Mouse (Mus musculus): ENCODE data around the gene Zbtb32.

The Zbtb32 gene

DNA sequence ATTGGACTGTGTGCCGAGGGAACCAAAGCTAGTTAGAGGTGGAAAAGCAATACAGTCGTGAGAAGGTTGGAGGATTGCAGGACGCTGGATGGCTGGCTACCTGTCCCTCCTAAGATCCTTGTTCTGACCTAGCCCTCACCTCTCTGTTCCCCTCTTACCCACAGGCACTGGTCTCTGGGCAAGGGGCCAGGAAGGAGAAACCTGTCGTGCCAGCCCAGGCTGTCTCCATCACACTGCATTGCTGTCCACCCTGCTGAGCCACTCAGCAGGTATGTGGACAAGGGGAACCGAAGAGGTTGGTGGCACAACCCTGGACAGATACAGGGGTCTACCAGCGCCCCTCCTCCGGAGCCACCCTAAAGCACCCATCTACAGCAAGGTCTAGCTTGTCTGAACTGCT lies 1.9 kb upstream of the Zbtb32 start:
- DNase-seq (ENCODE audit: low spot score) = no peak

DNA sequence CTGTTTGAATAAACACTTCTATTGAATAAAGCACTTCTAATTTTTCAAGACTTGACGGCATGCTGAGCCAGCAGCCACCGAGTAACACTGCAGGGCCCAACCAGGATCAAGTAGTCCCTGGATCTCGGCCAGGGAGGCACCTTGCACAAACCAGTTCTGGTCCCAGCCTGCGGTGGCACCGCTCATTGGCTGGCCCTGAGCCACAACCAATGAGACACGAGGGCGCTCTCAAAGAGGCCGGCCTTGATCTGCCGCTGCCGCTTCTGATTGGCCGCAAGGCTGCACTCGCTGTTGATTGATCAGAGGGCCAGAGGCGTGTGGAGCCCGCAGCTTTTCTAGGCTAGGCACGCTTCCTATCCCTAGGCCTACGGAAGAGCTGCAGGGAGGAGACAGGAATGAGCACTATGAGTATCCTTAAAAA lies 1.2 kb upstream of the Zbtb32 start:
- DNase-seq (ENCODE audit: low spot score) = peak; percentile 83

DNA sequence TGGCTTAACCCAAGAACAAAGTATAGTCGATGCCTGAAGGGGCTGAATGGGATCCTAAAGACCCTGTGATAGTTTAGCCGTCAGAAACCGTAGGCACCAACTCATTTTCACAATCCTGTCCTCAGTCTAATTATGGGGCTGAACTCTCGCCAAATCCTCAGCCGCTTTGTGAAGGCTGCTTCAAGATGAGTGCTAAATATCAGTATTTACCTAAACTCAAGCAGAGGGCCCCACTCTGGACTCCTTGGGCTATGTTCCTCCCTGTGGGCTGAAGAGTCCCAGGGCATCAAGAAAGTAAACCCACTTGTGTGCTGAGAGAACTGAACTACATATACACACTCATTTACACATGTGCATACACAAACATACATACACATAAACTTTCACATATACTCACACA lies 1.9 kb downstream of the Zbtb32 start:
- DNase-seq (ENCODE audit: low spot score) = no peak

DNA sequence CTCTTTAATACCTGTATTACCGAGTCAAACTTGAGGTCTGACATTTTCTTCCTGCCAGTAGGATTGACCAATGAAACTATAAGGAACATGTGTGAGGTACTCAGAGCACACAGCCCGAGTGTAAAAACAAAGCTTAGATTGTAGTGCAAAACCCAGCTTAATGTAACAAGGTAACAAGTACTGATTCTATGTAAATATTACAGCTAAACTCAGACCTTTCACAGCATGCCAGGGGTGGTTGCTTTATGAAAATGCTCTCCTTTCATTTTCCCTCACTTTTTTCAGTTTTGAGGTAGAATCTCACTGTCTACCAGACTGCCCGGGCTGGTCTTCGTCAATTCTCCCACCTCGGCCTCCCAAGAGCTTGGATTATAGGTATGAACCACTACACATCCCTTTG lies 2.6 kb downstream of the Zbtb32 start:
- no peak for DNase-seq (ENCODE audit: low spot score)

DNA sequence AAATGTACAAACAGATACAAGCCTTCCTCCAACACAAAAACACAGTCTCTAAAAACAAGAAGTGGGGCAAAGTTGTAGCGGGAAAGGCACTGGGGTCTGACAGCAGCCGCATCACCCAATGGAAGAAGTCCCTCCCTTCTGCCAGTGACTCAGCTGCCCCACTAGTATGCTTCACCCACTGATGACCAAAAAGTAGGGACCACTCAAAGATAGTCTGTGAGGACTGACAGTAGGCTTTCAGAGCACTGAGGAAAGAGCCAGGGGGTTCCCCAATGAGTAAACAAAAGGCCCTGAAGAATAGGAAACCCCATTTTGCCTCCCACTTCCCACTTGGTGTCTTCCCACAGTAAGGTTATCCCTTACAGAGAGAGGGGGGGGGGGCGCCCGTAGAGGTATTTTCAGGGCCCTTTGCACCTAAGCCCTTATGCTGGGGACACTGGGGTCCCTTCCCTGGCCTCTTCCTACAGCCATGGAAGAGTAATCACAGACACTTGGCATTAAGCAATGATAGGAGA lies 4.1 kb downstream of the Zbtb32 start:
- DNase-seq (ENCODE audit: low spot score) = no peak

DNA sequence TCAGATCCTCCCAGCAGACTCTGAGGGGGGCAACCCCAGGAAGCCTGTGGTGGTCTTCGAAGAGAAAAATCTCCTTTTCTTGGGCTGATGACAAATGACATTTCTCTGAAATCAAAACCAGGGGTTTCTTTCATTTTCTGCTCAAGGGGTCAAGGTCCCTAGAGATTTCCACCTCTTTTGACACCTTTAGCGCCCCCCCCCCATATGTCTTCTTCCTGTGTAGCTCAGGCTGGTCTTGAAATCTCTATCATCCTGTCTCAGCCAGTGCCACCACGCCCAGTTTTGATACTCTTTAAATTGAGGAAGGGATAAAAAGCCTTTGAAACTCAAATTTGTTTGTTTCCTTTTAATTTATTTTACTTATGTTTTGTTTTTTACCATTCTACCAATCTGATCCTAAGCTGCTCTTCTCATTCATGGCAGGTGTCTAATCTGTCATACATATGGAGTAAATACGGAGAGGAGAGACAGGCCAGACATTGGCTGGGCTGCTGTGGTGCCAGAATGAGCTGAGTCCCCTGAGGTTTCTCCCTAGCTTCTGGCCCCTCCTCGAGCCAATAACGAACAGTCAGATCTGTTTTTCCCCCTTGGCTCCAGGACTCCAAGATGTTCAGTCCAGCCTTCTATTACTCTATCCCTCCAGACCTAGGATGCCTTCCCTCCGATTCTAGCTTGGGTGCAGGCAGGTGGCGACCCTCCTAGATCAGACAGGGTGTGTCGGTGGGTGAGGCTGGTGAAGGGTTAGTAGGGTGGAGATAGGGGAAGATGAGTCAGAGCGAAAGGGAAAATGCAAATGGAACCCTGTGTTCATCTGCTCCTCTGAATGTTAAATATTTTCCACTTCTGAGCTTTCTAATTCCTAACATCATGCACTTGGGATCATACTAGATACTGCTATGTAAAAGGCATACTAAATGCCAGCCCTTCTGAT lies 4.9 kb downstream of the Zbtb32 start:
- no peak for DNase-seq (ENCODE audit: low spot score)

DNA sequence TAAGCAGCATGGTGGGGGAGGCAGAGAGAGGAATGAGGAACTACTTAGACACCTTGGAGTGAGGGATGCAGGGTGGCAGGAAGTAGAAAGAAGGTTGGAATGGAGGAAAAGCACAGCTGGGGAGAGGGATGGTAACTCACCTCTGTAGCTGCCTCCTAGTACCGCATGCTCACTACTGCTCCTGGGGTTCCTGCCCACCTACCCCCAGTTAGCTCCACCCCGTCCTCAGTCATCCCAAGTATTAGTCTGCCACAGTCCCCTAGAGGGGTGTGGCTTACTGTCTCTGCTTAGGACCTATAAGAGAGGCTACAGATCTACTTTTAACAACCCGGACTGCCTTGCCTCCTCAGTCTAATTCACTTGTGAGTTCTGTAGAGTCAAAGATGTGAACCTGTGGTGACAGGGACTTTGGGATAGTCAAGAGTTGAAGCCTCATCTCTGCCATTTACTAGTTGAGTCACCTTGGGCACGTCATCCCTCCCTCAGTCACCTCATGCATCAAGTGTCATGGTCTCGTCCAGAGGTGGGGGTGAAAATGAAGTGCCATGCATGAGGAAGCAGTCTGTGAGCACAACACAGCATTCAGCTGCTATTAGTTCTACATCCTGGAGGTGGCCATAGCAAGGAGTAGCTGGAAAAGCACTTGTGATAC lies 5.8 kb downstream of the Zbtb32 start:
- no peak for DNase-seq (ENCODE audit: low spot score)

DNA sequence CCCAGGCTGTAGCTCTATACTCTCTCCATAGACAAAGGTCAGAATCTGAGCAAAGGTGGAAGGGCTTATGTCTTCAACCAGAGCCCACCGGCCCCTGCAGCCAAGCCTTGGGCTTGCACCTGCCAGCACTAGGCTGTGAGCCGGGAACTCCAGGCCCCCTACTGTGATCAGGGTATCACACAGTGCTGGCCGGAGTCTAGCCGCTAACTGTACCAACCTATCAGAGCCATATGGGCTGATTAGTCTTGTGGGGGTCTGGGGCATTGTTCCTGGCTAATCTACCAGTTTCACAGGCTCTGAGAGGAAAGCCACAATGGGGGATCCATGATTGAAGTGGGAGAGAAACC lies 7.1 kb downstream of the Zbtb32 start:
- no peak for DNase-seq (ENCODE audit: low spot score)

DNA sequence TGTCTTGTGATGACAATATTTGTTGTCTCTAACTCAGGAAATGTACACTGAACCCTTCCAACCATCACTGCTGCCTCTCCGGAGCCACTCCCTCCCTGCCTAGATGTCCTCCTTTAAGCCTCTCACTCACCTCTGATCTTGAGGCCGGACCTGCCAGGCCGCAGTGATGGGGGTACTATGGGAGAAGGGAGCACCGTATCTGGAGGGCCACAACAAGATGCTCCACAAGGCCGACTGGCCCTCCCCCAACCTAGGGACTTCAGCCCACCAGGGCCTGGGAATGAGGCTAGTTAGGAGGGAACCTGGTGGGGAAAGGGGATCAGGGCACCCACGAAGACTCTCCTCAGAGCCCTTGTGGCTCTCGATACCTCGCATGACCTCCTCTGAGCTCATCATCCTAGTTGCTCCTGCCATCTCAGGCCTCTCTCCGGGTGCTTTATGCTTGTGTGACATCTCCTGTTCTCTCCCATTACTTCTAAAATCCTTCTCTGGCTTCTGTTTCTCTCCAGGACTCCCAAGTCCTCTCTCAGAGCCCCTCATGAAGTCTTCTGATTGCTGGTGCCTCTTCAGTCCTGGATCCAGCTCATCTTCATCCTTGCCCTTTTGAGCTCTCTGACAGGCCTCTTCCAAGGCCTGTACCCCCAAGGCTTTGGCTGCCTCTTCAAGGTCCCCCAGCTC lies 7.6 kb downstream of the Zbtb32 start:
- no peak for DNase-seq (ENCODE audit: low spot score)

DNA sequence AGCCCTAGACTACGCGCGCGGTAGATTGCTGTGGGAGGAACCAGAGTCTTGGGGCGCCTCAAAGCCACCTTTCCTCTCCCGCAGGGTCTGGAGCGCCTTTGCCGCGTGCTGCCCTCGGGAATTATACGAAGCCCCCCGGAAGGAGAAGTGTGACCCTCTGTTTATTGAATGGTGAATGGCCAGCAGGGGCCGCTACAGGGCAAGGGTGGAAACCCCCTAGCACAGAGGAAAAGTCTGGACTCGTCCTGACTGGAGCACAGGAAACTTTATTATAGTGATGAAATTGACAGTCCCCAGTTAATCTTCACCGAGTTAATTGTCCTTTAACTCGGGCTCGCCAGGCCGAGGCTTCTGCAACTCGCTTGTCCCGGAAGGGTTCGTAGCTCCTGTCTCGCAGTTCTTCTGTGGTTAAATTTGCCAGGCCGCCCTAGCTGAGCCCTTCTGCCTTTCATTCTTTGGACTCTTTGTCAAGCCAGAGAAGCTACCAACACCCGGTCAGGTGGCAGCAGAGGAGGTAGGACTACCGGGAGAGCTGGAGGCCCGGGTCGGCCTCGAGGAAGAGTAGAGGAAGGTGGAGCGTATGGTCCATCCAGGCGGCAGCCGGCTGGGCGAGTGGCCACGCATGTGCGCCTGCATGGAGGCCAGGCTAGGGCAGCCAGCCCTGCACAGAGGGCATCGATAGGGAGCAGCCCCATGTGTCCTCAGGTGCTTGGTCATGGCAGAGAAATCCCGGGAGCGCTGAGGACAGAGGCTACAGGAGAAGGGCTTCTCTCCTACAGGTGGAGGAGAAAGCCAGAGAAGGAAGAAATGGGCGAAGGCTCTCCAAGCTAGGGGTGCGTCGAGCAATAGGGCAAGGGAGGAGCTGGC lies 9.0 kb downstream of the Zbtb32 start:
- peak; percentile 83 for DNase-seq (ENCODE audit: low spot score)

DNA sequence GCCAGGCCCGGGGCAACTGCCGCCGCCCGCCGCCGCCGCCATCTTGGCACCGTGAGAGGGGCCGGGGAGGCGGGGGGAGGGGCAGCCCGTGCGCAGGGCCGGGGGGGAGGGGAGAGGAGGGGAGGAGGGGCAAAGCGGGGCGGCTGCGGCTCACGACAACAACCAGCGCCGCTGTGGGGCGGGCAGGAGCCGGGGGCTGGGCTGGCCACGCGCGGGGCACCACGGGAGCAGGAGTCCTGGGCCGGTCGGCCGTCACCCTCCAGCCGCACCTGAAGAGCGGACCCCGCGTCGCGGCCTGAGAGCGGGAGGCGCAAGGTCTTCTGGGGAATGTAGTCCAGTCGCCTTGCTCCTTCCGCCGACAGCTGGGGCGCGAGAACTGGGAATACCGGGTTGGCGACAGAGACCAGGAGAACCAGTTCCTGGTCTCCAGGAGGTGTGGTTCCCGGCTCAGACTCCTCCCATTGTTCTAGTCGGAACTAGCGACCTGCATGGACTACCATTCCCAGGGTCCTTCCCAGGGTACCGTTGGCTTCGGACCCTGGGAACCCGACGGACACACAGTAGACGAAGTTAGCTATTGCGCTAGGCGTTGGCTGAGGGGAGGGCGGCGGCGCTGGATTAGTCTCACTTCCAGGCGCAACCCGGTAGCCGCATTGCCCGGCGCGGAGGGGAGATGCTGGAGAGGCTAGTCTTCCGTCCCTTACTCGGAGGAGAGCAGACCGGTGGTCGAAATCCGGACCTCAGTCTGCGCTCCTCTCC lies 9.9 kb downstream of the Zbtb32 start, which contains the start of gene Kmt2b:
TSS of gene Kmt2b (minus strand) at position 51 of the 759 bp plus-strand sequence.
- peak; percentile 98 for DNase-seq (ENCODE audit: low spot score)

DNA sequence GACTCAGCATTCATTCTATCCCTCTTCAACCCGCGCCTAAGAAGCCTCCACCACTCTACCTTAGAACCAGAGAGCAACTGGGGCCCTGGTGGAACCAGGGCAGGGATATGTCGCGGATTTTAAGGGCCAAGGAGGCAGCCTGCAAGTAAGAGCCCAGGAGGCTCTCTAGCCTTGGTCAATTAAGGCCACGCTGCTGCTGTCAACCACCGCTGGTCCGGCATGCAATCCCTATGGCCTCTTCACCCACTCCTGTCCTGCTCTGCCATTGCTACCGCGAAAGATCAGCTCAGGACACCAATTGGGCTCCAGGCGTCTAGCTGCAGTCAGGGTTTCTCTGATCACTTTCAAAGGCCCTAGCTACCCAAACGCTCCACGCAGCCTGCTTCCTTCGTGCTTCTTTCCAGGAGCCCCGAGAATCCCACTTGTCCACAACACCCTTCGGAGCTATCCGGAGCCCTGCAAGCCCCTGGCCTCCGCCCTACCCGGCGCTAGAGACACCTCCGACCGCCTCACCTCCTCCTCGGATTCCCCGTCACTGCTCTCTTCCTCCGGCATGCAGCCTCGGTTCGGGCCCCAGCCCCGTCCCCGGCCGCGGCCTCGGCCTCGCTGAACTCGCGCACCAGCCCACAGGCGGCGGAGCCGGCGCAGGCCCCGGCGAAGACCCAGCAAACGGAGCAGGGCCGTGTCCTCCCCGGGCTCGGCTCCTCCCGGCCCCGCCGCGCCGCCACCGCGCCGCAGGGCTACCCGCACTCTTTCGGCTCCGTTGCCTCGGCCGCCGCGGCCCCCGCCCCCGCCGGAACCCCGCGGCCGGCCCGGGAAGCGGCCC lies 10.7 kb downstream of the Zbtb32 start:
- DNase-seq (ENCODE audit: low spot score) = no peak

DNA sequence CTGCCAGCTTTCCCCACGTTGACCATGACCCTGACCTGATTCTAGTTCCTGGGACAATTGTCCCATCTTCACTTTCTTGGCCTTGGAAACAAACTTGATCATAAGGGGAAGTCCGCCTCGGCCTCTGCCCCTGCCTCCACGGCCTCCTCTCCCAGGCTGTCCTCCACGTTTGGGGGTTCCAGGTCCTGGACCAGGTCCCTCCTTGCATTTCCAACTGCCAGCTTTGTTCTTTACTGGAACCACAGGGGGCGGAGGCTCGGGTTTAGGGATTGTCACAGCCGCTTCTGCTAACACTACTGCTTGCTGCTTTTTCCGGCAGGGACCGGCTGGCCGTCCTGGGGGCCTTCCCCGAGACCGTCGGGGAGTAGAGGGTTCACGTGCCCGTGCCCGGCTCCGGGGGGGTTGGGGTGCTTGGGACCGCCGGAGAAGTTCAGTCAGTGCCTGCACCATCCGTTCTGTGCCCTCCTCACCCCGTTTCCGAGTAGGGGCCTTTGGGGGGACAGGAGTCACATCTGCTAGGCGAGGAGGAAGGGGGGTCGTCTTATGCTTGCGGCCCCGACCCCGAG lies 12.2 kb downstream of the Zbtb32 start:
- DNase-seq (ENCODE audit: low spot score) = no peak

DNA sequence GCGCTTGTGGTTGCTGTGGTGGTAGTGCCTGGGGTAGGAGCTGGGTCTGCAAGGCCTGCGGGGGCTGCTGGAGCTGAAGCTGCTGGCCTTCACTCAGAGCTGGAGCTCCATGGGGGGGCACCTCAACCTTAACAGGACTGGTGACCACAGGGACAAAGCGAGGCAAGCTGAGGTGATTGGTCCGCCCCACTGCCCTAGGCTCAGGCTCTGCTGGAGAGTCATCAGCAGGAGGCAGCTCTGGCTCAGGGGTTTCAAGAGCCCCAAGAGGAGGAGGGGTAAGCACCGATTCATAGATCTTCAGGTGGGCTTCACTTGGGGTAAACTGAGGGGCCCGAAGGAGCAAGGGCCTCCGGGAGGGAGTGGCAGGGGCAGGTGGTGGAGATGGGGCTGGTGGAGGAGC lies 13.5 kb downstream of the Zbtb32 start:
- no peak for DNase-seq (ENCODE audit: low spot score)

DNA sequence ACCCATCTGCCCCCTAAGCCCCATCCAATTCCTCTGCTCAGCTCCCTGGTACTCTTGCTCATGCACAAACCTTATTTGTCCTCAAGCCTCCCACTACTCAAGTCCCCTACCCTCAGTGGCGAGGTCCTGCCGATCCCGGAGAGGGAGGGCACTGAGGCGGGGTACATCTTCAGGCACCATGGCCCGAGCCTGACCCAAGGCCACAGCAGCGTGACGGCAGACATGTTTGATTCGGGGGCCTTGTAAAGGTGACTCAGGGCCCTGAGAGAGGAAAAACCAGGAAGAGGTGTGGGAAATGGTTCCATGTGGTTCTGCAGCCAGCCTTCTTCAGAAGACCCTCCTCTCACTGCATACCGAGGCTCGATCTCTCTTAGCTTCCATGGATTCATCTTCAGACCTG lies 14.4 kb downstream of the Zbtb32 start:
- DNase-seq (ENCODE audit: low spot score) = no peak

DNA sequence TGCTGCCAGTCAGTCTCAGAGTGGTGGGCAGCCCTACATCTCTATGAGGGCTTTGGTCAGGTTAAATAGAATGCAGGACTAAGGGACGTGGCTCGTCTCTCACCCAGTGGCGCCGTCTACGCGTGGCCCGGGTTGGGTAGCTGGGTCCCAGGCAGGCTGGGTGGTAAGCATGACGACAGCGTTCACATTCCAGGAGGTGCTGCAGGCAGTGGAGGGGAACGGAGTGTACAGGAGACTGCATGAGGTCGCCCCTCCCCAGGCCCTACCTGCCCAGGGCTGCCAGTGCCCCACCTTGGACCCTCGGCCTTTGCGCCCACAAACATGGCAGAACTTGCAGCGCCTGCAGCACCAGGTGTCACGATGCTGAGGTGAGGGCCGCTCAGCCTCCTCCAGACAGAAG lies 17.2 kb downstream of the Zbtb32 start:
- DNase-seq (ENCODE audit: low spot score) = no peak

DNA sequence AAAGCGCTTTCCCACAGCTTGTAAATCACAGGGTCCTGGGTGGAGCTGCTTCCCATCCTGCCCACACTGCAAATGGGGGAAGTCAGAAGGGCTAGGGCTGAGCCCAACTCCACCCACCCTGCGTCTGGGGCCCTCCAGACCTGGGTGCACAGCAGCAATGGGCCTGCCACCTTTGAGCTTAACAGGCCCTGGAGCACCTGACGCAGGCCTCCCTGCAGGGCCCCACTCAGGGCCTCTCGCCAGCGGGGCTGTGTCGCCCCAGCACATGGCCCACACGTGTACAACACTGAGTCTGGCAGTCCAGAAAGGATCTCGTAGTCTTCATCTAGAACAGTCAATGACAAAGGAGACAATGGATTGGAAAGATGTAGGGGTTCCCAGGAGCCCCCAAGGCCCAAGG lies 18.8 kb downstream of the Zbtb32 start:
- DNase-seq (ENCODE audit: low spot score) = no peak

DNA sequence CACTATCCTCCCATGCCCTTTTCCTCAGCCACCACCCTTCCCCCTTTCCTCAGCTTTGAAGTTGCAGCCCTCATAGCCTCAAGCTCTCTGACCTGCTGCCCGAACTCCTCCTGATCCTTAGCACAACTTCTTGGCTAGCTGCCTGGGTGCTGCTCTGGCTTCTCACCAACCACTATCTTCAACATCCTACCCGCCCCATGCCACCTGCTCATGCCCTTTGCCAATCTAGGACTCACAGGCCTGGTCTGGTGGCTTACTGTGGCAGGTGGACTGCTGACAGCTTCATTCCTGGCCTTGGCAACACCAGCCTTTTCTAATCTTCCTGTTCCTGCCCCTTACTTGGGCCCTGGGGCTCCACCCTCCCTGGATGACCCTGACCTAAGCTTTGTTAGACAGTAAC lies 25.7 kb downstream of the Zbtb32 start:
- DNase-seq (ENCODE audit: low spot score) = peak; percentile 49

DNA sequence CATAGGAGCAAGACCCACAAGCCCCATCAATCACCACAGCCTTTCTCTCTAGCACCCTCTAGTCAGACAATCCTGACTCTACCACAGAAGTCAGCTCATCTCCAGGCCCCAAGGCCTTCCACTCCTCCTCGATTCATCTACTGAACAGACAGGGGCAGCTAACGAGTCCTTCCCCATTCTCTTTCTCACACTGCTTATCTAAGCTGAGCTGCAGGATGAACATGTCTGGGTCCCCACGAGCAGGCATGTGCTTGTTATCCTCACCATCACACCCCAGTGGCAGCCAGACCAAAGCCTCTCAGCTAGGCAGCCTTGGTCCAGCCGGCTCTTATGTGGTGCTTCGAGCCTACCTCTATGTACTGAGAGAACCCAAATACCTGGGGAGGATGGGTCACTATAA lies 26.3 kb downstream of the Zbtb32 start:
- DNase-seq (ENCODE audit: low spot score) = no peak

DNA sequence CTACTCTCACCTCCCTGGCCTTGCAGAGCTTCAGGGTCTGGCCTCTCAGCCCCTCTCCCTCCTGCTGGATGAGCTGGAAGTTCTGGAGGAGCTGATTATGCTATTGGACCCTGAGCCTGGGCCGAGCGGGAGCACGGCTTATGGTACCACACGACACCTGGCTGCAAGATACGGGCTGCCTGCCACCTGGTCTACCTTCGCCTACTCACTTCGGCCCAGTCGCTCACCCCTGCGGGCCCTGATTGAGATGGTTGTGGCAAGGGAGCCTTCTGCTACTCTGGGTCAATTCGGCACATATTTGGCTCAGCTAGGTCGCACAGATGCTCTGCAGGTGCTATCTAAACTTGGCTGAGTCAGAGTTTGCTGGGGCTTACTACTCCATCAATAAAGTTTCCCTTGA lies 31.2 kb downstream of the Zbtb32 start:
- DNase-seq (ENCODE audit: low spot score) = no peak

Measured in ovary, postnatal 36 days (tissue).